Mouse (Mus musculus): ENCODE measurements around the gene Mindy1. TPM values are rescaled to one million over a fixed set of nuclear protein-coding genes. Genes with fewer than 3 reads are reported as not detected.

The Mindy1 gene
- polyA plus RNA-seq (2014; fragmentation: Illumina TruSeq; extraction: RNeasy Lipid Tissue Mini Kit (QIAGEN cat#74804); ENCODE audit: low read depth, low replicate concordance) = 45.4 TPM

GRCm38 (mm10) chr3:95281216-95282126 is at the start of gene Mindy1, which contains the start of gene Prune1:
TSS of gene Mindy1 (plus strand) at chr3:95281345.
TSS of gene Prune1 (minus strand) at chr3:95282076.

GRCm38 (mm10) chr3:95241498-95241897 is 39.6 kb upstream of the Mindy1 start, which contains the start of gene Gm128:
TSS of gene Gm128 (minus strand) at chr3:95241598.

GRCm38 (mm10) chr3:95250783-95251424 is 30.2 kb upstream of the Mindy1 start, which contains the start of gene Bnipl:
TSS of gene Bnipl (minus strand) at chr3:95251193.

GRCm38 (mm10) chr3:95307100-95307499 is 26.0 kb downstream of the Mindy1 start, which contains the start of gene Anxa9:
TSS of gene Anxa9 (minus strand) at chr3:95307176.

GRCm38 (mm10) chr3:95314486-95315093 is 33.4 kb downstream of the Mindy1 start, which contains the start of gene Cers2:
TSS of gene Cers2 (plus strand) at chr3:95314791.

Other genes with a start within 250 kb of the Mindy1 start
- 14.9 TPM for gene Psmd4, start 238.7 kb upstream of the Mindy1 start, polyA plus RNA-seq (2014; fragmentation: Illumina TruSeq; extraction: RNeasy Lipid Tissue Mini Kit (QIAGEN cat#74804); ENCODE audit: low read depth, low replicate concordance)
- 13.8 TPM for gene Pip5k1a, start 174.4 kb upstream of the Mindy1 start, polyA plus RNA-seq (2014; fragmentation: Illumina TruSeq; extraction: RNeasy Lipid Tissue Mini Kit (QIAGEN cat#74804); ENCODE audit: low read depth, low replicate concordance)
- 6.2 TPM for gene Vps72, start 170.3 kb upstream of the Mindy1 start, polyA plus RNA-seq (2014; fragmentation: Illumina TruSeq; extraction: RNeasy Lipid Tissue Mini Kit (QIAGEN cat#74804); ENCODE audit: low read depth, low replicate concordance)
- gene Tmod4, start 156.9 kb upstream of the Mindy1 start, polyA plus RNA-seq (2014; fragmentation: Illumina TruSeq; extraction: RNeasy Lipid Tissue Mini Kit (QIAGEN cat#74804); ENCODE audit: low read depth, low replicate concordance) = 4.3 TPM
- gene Scnm1, start 147.3 kb upstream of the Mindy1 start, polyA plus RNA-seq (2014; fragmentation: Illumina TruSeq; extraction: RNeasy Lipid Tissue Mini Kit (QIAGEN cat#74804); ENCODE audit: low read depth, low replicate concordance) = 18.9 TPM
- gene Lysmd1, start 147.3 kb upstream of the Mindy1 start, polyA plus RNA-seq (2014; fragmentation: Illumina TruSeq; extraction: RNeasy Lipid Tissue Mini Kit (QIAGEN cat#74804); ENCODE audit: low read depth, low replicate concordance) = 2.3 TPM
- not detected for gene Tnfaip8l2, start 139.0 kb upstream of the Mindy1 start, polyA plus RNA-seq (2014; fragmentation: Illumina TruSeq; extraction: RNeasy Lipid Tissue Mini Kit (QIAGEN cat#74804); ENCODE audit: low read depth, low replicate concordance)
- gene Sema6c, start 120.9 kb upstream of the Mindy1 start, polyA plus RNA-seq (2014; fragmentation: Illumina TruSeq; extraction: RNeasy Lipid Tissue Mini Kit (QIAGEN cat#74804); ENCODE audit: low read depth, low replicate concordance) = 1.3 TPM
- gene Gabpb2, start 63.4 kb upstream of the Mindy1 start, polyA plus RNA-seq (2014; fragmentation: Illumina TruSeq; extraction: RNeasy Lipid Tissue Mini Kit (QIAGEN cat#74804); ENCODE audit: low read depth, low replicate concordance) = 11.1 TPM
- gene Cdc42se1, start 52.6 kb upstream of the Mindy1 start, polyA plus RNA-seq (2014; fragmentation: Illumina TruSeq; extraction: RNeasy Lipid Tissue Mini Kit (QIAGEN cat#74804); ENCODE audit: low read depth, low replicate concordance) = 17.4 TPM
- 185 TPM for gene Mllt11, start 49.2 kb upstream of the Mindy1 start, polyA plus RNA-seq (2014; fragmentation: Illumina TruSeq; extraction: RNeasy Lipid Tissue Mini Kit (QIAGEN cat#74804); ENCODE audit: low read depth, low replicate concordance)
- gene Gm128, start 39.7 kb upstream of the Mindy1 start, polyA plus RNA-seq (2014; fragmentation: Illumina TruSeq; extraction: RNeasy Lipid Tissue Mini Kit (QIAGEN cat#74804); ENCODE audit: low read depth, low replicate concordance) = 57.5 TPM
- gene Bnipl, start 30.2 kb upstream of the Mindy1 start, polyA plus RNA-seq (2014; fragmentation: Illumina TruSeq; extraction: RNeasy Lipid Tissue Mini Kit (QIAGEN cat#74804); ENCODE audit: low read depth, low replicate concordance) = 0.28 TPM
- gene Prune1, start 731 bp downstream of the Mindy1 start, polyA plus RNA-seq (2014; fragmentation: Illumina TruSeq; extraction: RNeasy Lipid Tissue Mini Kit (QIAGEN cat#74804); ENCODE audit: low read depth, low replicate concordance) = 8.2 TPM
- 3.2 TPM for gene Anxa9, start 25.8 kb downstream of the Mindy1 start, polyA plus RNA-seq (2014; fragmentation: Illumina TruSeq; extraction: RNeasy Lipid Tissue Mini Kit (QIAGEN cat#74804); ENCODE audit: low read depth, low replicate concordance)
- 30.2 TPM for gene Cers2, start 33.4 kb downstream of the Mindy1 start, polyA plus RNA-seq (2014; fragmentation: Illumina TruSeq; extraction: RNeasy Lipid Tissue Mini Kit (QIAGEN cat#74804); ENCODE audit: low read depth, low replicate concordance)
- 35.8 TPM for gene Setdb1, start 75.9 kb downstream of the Mindy1 start, polyA plus RNA-seq (2014; fragmentation: Illumina TruSeq; extraction: RNeasy Lipid Tissue Mini Kit (QIAGEN cat#74804); ENCODE audit: low read depth, low replicate concordance)
- gene 4930558C23Rik, start 121.5 kb downstream of the Mindy1 start, polyA plus RNA-seq (2014; fragmentation: Illumina TruSeq; extraction: RNeasy Lipid Tissue Mini Kit (QIAGEN cat#74804); ENCODE audit: low read depth, low replicate concordance) = 414 TPM
- gene Arnt, start 153.0 kb downstream of the Mindy1 start, polyA plus RNA-seq (2014; fragmentation: Illumina TruSeq; extraction: RNeasy Lipid Tissue Mini Kit (QIAGEN cat#74804); ENCODE audit: low read depth, low replicate concordance) = 18.7 TPM
- 1.9 TPM for gene Ctsk, start 217.9 kb downstream of the Mindy1 start, polyA plus RNA-seq (2014; fragmentation: Illumina TruSeq; extraction: RNeasy Lipid Tissue Mini Kit (QIAGEN cat#74804); ENCODE audit: low read depth, low replicate concordance)
- gene Ctss, start 245.4 kb downstream of the Mindy1 start, polyA plus RNA-seq (2014; fragmentation: Illumina TruSeq; extraction: RNeasy Lipid Tissue Mini Kit (QIAGEN cat#74804); ENCODE audit: low read depth, low replicate concordance) = 10.9 TPM

Measured in testis, adult 10 weeks (tissue).